Mouse (Mus musculus) heart, embryonic 15.5 days (tissue): Measurements from ENCODE around the gene Cux2. TPM values are rescaled to one million over a fixed set of nuclear protein-coding genes. Genes with fewer than 3 reads are reported as not detected.

Experiments used
- ATAC-seq: fragments of 200-750 bp; cut with Nextera tagmentation; replicated peaks from 2 replicates; pipeline ENCODE4 v1.8.0; 2017; ENCODE audit warnings: low read depth, moderate TSS enrichment; ENCODE audit not compliant: insufficient number of reproducible peaks, insufficient read depth, low FRiP score
- H3K27ac ChIP-seq: fragments of 300-500 bp; sonication (generic); 2 replicates; pipeline ENCODE4 v1.5.1; 2015; ENCODE audit warnings: mild to moderate bottlenecking, inconsistent platforms
- H3K27me3 ChIP-seq: fragments of 300-500 bp; sonication (generic); 2 replicates; pipeline ENCODE4 v1.6.1; 2015; ENCODE audit warnings: inconsistent platforms
- H3K36me3 ChIP-seq: fragments of 300-500 bp; sonication (generic); 2 replicates; pipeline ENCODE4 v1.6.1; 2015; ENCODE audit warnings: mild to moderate bottlenecking, inconsistent platforms
- H3K4me1 ChIP-seq: fragments of 300-500 bp; sonication (generic); replicated peaks from 2 replicates; pipeline ENCODE4 v1.6.1; 2015; ENCODE audit warnings: inconsistent platforms
- H3K4me2 ChIP-seq: fragments of 300-500 bp; sonication (generic); 2 replicates; pipeline ENCODE4 v1.6.1; 2015; ENCODE audit warnings: inconsistent platforms, mild to moderate bottlenecking, moderate library complexity
- H3K4me3 ChIP-seq: fragments of 300-500 bp; sonication (generic); 2 replicates; pipeline ENCODE4 v1.5.1; 2015; ENCODE audit warnings: mild to moderate bottlenecking, inconsistent platforms
- H3K9ac ChIP-seq: fragments of 300-500 bp; sonication (generic); 2 replicates; pipeline ENCODE4 v1.6.1; 2015; ENCODE audit warnings: mild to moderate bottlenecking, inconsistent platforms
- H3K9me3 ChIP-seq: fragments of 300-500 bp; sonication (generic); replicated peaks from 2 replicates; pipeline ENCODE4 v1.6.1; 2016; ENCODE audit warnings: inconsistent platforms
- WGBS: fragments of 180-500 bp; shearing (Covaris S2); methylation state at CpG from one replicate; pipeline ENCODE4 v1.1.7; 2015; ENCODE audit warnings: mixed read lengths; 5-methylcytosine and 5-hydroxymethylcytosine counted together
- polyA plus RNA-seq: library from polyadenylated mRNA; unstranded; fragments of >200 nt; fragmentation: Nextera tagmentation; extraction: Ambion mirVana; gene quantifications from 2 replicates; pipeline ENCODE4 v1.2.1, GENCODE M21; 2015

Gene Cux2
- polyA plus RNA-seq, 1 experiment from 2014 or later: 3.9 TPM

GRCm38 (mm10) chr5:122081471-122081870 lies 31.6 kb upstream of the Cux2 start:
- H3K4me2 ChIP-seq: no peak overlapping the region
- H3K4me3 ChIP-seq: no peak overlapping the region
- H3K27me3 ChIP-seq: no peaks in the 10 kb centered on the region
- H3K27ac ChIP-seq: no peak overlapping the region
- H3K4me1 ChIP-seq: peaks cover 23% of the 10 kb centered on the region
- WGBS: 89% methylated on average over 13 of the region's 13 CpGs
- no peak overlapping the region for H3K9ac ChIP-seq
- ATAC-seq: no peak
- no peaks in the 10 kb centered on the region for H3K9me3 ChIP-seq
- H3K36me3 ChIP-seq: no peaks in the 10 kb centered on the region

- no peaks in the 10 kb centered on the region for H3K27me3 ChIP-seq
- 42% methylated on average over 11 of the region's 11 CpGs for WGBS
- ATAC-seq: peak; percentile 63
- no peak overlapping the region for H3K9ac ChIP-seq
- no peak overlapping the region for H3K4me2 ChIP-seq
- peaks cover 19% of the 10 kb centered on the region for H3K4me1 ChIP-seq
- H3K36me3 ChIP-seq: no peaks in the 10 kb centered on the region
- H3K4me3 ChIP-seq: no peak overlapping the region
- no peak overlapping the region for H3K27ac ChIP-seq
- no peaks in the 10 kb centered on the region for H3K9me3 ChIP-seq
These were observed 31.0 kb upstream of the Cux2 start for GRCm38 (mm10) chr5:122080930-122081329.

GRCm38 (mm10) chr5:122079796-122080195 lies 29.9 kb upstream of the Cux2 start:
- no peak for ATAC-seq

GRCm38 (mm10) chr5:122077244-122077643 lies 27.3 kb upstream of the Cux2 start:
- Histone ChIP-seq H3K9me3 (no peaks in the 10 kb centered on the region), H3K4me2 (no peak overlapping the region), H3K9ac (no peak overlapping the region), H3K4me3 (no peak overlapping the region), H3K27me3 (no peaks in the 10 kb centered on the region), H3K27ac (no peak overlapping the region), H3K4me1 (peaks cover 7% of the 10 kb centered on the region), H3K36me3 (no peaks in the 10 kb centered on the region)
- no peak for ATAC-seq
- 77% methylated on average over 4 of the region's 4 CpGs for WGBS

More at GRCm38 (mm10) chr5:122079796-122080195, 29.9 kb upstream of the Cux2 start:
- Histone ChIP-seq H3K4me3 (no peak overlapping the region), H3K36me3 (no peaks in the 10 kb centered on the region), H3K4me2 (no peak overlapping the region), H3K27me3 (no peaks in the 10 kb centered on the region), H3K9ac (no peak overlapping the region), H3K27ac (no peak overlapping the region), H3K9me3 (no peaks in the 10 kb centered on the region), H3K4me1 (peaks cover 7% of the 10 kb centered on the region)
- WGBS: 84% methylated on average over 7 of the region's 7 CpGs

GRCm38 (mm10) chr5:122075736-122076135 lies 25.8 kb upstream of the Cux2 start:
- Histone ChIP-seq H3K4me3 (no peak overlapping the region), H3K4me2 (no peak overlapping the region), H3K36me3 (no peaks in the 10 kb centered on the region), H3K9me3 (no peaks in the 10 kb centered on the region), H3K4me1 (peaks cover 13% of the 10 kb centered on the region), H3K27me3 (no peaks in the 10 kb centered on the region), H3K27ac (no peak overlapping the region), H3K9ac (no peak overlapping the region)
- 54% methylated on average over 3 of the region's 3 CpGs for WGBS
- no peak for ATAC-seq

GRCm38 (mm10) chr5:122071997-122072396 lies 22.1 kb upstream of the Cux2 start:
- Histone ChIP-seq H3K4me3 (no peak overlapping the region), H3K27ac (peak overlapping the region; percentile 97), H3K27me3 (no peaks in the 10 kb centered on the region), H3K4me2 (no peak overlapping the region), H3K9me3 (no peaks in the 10 kb centered on the region), H3K9ac (no peak overlapping the region), H3K36me3 (no peaks in the 10 kb centered on the region), H3K4me1 (peaks cover 22% of the 10 kb centered on the region)
- ATAC-seq: no peak
- 75% methylated on average over 4 of the region's 4 CpGs for WGBS

GRCm38 (mm10) chr5:122070963-122071800 lies 21.3 kb upstream of the Cux2 start:
- H3K4me3 ChIP-seq: no peak overlapping the region
- peak overlapping the region; percentile 26; the same call in 1 of the 2 replicates for H3K4me2 ChIP-seq
- peak overlapping the region; percentile 97 for H3K27ac ChIP-seq
- WGBS: 29% methylated on average over 16 of the region's 16 CpGs
- peak overlapping the region; percentile 23; the same call in 1 of the 2 replicates for H3K9ac ChIP-seq
- no peaks in the 10 kb centered on the region for H3K9me3 ChIP-seq
- ATAC-seq: peak; percentile 86
- H3K4me1 ChIP-seq: peaks cover 22% of the 10 kb centered on the region
- H3K36me3 ChIP-seq: no peaks in the 10 kb centered on the region
- H3K27me3 ChIP-seq: no peaks in the 10 kb centered on the region

- no peak for ATAC-seq
- no peak overlapping the region for H3K9ac ChIP-seq
- 65% methylated on average over 13 of the region's 13 CpGs for WGBS
These were observed 18.7 kb upstream of the Cux2 start for GRCm38 (mm10) chr5:122068563-122068962.

GRCm38 (mm10) chr5:122063204-122063933 lies 13.5 kb upstream of the Cux2 start:
- Histone ChIP-seq H3K36me3 (no peaks in the 10 kb centered on the region), H3K27me3 (no peaks in the 10 kb centered on the region), H3K4me3 (no peak overlapping the region), H3K4me1 (peaks cover 26% of the 10 kb centered on the region), H3K9ac (no peak overlapping the region), H3K9me3 (no peaks in the 10 kb centered on the region), H3K4me2 (no peak overlapping the region), H3K27ac (no peak overlapping the region)
- WGBS: 70% methylated on average over 25 of the region's 25 CpGs
- no peak for ATAC-seq

More at GRCm38 (mm10) chr5:122068563-122068962, 18.7 kb upstream of the Cux2 start:
- peaks cover 22% of the 10 kb centered on the region for H3K4me1 ChIP-seq
- no peak overlapping the region for H3K4me2 ChIP-seq
- H3K4me3 ChIP-seq: no peak overlapping the region
- no peaks in the 10 kb centered on the region for H3K9me3 ChIP-seq
- H3K36me3 ChIP-seq: no peaks in the 10 kb centered on the region
- peak overlapping the region; percentile 37; the same call in 1 of the 2 replicates for H3K27ac ChIP-seq
- H3K27me3 ChIP-seq: no peaks in the 10 kb centered on the region

GRCm38 (mm10) chr5:122062479-122062878 lies 12.6 kb upstream of the Cux2 start:
- H3K4me3 ChIP-seq: no peak overlapping the region
- no peaks in the 10 kb centered on the region for H3K36me3 ChIP-seq
- peak overlapping the region; percentile 51 for H3K4me2 ChIP-seq
- peak overlapping the region; percentile 43; the same call in 1 of the 2 replicates for H3K27ac ChIP-seq
- ATAC-seq: no peak; the same call in 1 of the 2 replicates
- WGBS: 10% methylated on average over 12 of the region's 12 CpGs
- H3K9ac ChIP-seq: peak overlapping the region; percentile 20; the same call in 1 of the 2 replicates
- no peaks in the 10 kb centered on the region for H3K27me3 ChIP-seq
- H3K9me3 ChIP-seq: no peaks in the 10 kb centered on the region
- H3K4me1 ChIP-seq: peaks cover 26% of the 10 kb centered on the region

- no peak for ATAC-seq
- Histone ChIP-seq H3K4me1 (peaks cover 28% of the 10 kb centered on the region), H3K4me2 (0 out of 2 replicates have a peak overlapping the region, but pooled peaks have one; percentile 23), H3K27ac (no peak overlapping the region), H3K9me3 (no peaks in the 10 kb centered on the region), H3K27me3 (no peaks in the 10 kb centered on the region), H3K4me3 (no peak overlapping the region), H3K36me3 (no peaks in the 10 kb centered on the region), H3K9ac (no peak overlapping the region)
- WGBS: 30% methylated on average over 10 of the region's 12 CpGs
These were observed 10.9 kb upstream of the Cux2 start for GRCm38 (mm10) chr5:122060767-122061333.
